ENCODE assay signal across 8 mouse cellular contexts in genomic region chr1:179802610-179803512, GRCm38 (mm10). TPM values are rescaled to one million over a fixed set of nuclear protein-coding genes. Genes with fewer than 3 reads are reported as not detected.
DNase-seq lines count a peak whose midpoint lies in the region; ATAC-seq and TF ChIP-seq lines count a peak whose summit lies in the region.

TSS of gene Gm10518 (plus strand) at chr1:179803376.

- H3K4me2 ChIP-seq in lung, postnatal 0 days (replicated peaks; ENCODE audit: low read depth, low read length): peak within 1 kb of the TSS; percentile 87

- no peak for TF ChIP-seq CTCF in lung, postnatal 0 days (IDR thresholded peaks at IDR 0.05)

- peak within 1 kb of the TSS; percentile 94 for H3K9ac ChIP-seq in lung, postnatal 0 days (replicated peaks; ENCODE audit: low read depth)

- peaks cover 25% of the 10 kb centered on the region for H3K36me3 ChIP-seq in hindbrain, embryonic 10.5 days
- peaks cover 3% of the 10 kb centered on the region; the same call in 1 of the 2 replicates for H3K36me3 ChIP-seq in lung, postnatal 0 days (ENCODE audit: insufficient read depth, low read length)

- TF ChIP-seq EP300 in lung, postnatal 0 days (IDR thresholded peaks at IDR 0.05): no peak

- peaks cover 23% of the 10 kb centered on the region for H3K4me1 ChIP-seq in hindbrain, embryonic 10.5 days (replicated peaks)
- 0 out of 2 replicates have a peak, but pooled peaks cover 5% of the 10 kb centered on the region for H3K4me1 ChIP-seq in lung, postnatal 0 days (ENCODE audit: insufficient read depth, low read depth, low read length)

- H3K9me3 ChIP-seq in hindbrain, embryonic 10.5 days: no peaks in the 10 kb centered on the region
- no peaks in the 10 kb centered on the region for H3K9me3 ChIP-seq in lung, postnatal 0 days (ENCODE audit: low read length)

- H3K27ac ChIP-seq in hindbrain, embryonic 10.5 days: peak within 1 kb of the TSS; percentile 97
- peak within 1 kb of the TSS; percentile 97 for H3K27ac ChIP-seq in lung, postnatal 0 days (ENCODE audit: low read length)

- H3K27me3 ChIP-seq in hindbrain, embryonic 10.5 days (ENCODE audit: insufficient read depth, poor library complexity, severe bottlenecking): no peaks in the 10 kb centered on the region
- no peaks in the 10 kb centered on the region for H3K27me3 ChIP-seq in lung, postnatal 0 days (replicated peaks; ENCODE audit: insufficient read depth, low read length)

- peak; percentile 57 for ATAC-seq in lung, postnatal 0 days

- peak; percentile 72 for DNase-seq in ZHBTc4 (ENCODE audit: low read depth, low spot score)
- DNase-seq in cerebellum, postnatal 10 days: peak; percentile 75 to 76
- peak; percentile 27 to 44 for DNase-seq in frontal cortex, adult 2 months (ENCODE audit: extremely low spot score in 1 of 2, low spot score in 1 of 2)
- DNase-seq in hindbrain, embryonic 10.5 days (ENCODE audit: low spot score): peak; percentile 64
- peak; percentile 40 to 53 for DNase-seq in layer of hippocampus, postnatal 25 days (ENCODE audit: extremely low spot score in 1 of 2, low spot score in 1 of 2)
- peak; percentile 55 for DNase-seq in lung, postnatal 0 days (ENCODE audit: low spot score)
- DNase-seq in retina, postnatal 1 day: peak; percentile 60
- DNase-seq in T-cell, adult 2 months (ENCODE audit: low spot score): no peak

- WGBS in hindbrain, embryonic 10.5 days: under 1% methylated on average over 94 of the region's 94 CpGs
- WGBS in lung, postnatal 0 days: under 1% methylated on average over 68 of the region's 94 CpGs

- H3K4me3 ChIP-seq in hindbrain, embryonic 10.5 days: peak within 1 kb of the TSS; percentile 94
- peak within 1 kb of the TSS; percentile 83 for H3K4me3 ChIP-seq in lung, postnatal 0 days (ENCODE audit: low read depth, low read length)

RNA-seq across cellular contexts. Expression of gene Gm10518, which starts in this region (rescaled TPM):
- polyA plus RNA-seq in frontal cortex, adult 2 months (2012; rRNA removed): not detected in 2 replicates
- 0.15 and 0.18 TPM in 2 replicates for polyA plus RNA-seq in hindbrain, embryonic 10.5 days (2016; fragmentation: Nextera tagmentation; extraction: Ambion mirVana)
- total RNA-seq in layer of hippocampus, postnatal 25 days (2021): not detected
- not detected in 2 replicates for polyA plus RNA-seq in lung, postnatal 0 days (2015; fragmentation: Nextera tagmentation; extraction: Ambion mirVana)

Comparison
In these comparisons a context has a peak if more than half of its experiments do, and no peak if none do; other contexts are left out.
1. Peak in DNase-seq in frontal cortex, adult 2 months; RNA of the gene not detected or under 1 TPM.
2. Peak in DNase-seq, H3K4me3 ChIP-seq and H3K27ac ChIP-seq in hindbrain, embryonic 10.5 days; RNA of the gene not detected or under 1 TPM.
3. Peak in DNase-seq in layer of hippocampus, postnatal 25 days; RNA of the gene not detected or under 1 TPM.
4. Peak in DNase-seq, ATAC-seq, H3K4me3 ChIP-seq, H3K27ac ChIP-seq, H3K9ac ChIP-seq and H3K4me2 ChIP-seq in lung, postnatal 0 days; RNA of the gene not detected or under 1 TPM.